Mouse (Mus musculus) liver, embryonic 15.5 days (tissue): ENCODE measurements around the gene Prkar1b. TPM values are rescaled to one million over a fixed set of nuclear protein-coding genes. Genes with fewer than 3 reads are reported as not detected.
A peak's percentile ranks its signal among the peaks of the same experiment; 100 is the strongest.

Source experiments
- ATAC-seq: fragments of 200-750 bp; cut with Nextera tagmentation; 2 replicates; pipeline ENCODE4 v1.8.0; 2017; ENCODE audit warnings: moderate number of reproducible peaks, mild to moderate bottlenecking, moderate library complexity; ENCODE audit not compliant: insufficient read depth
- H3K27ac ChIP-seq: fragments of 300-500 bp; sonication (generic); replicated peaks from 2 replicates; pipeline ENCODE4 v1.5.1; 2015; ENCODE audit warnings: mild to moderate bottlenecking, inconsistent platforms
- H3K27me3 ChIP-seq: fragments of 300-500 bp; sonication (generic); 2 replicates; pipeline ENCODE4 v1.6.1; 2015; ENCODE audit warnings: mild to moderate bottlenecking, inconsistent platforms
- H3K36me3 ChIP-seq: fragments of 300-500 bp; sonication (generic); replicated peaks from 2 replicates; pipeline ENCODE4 v1.6.1; 2015; ENCODE audit warnings: moderate library complexity, mild to moderate bottlenecking, inconsistent platforms
- H3K4me1 ChIP-seq: fragments of 300-500 bp; sonication (generic); replicated peaks from 2 replicates; pipeline ENCODE4 v1.6.1; 2015; ENCODE audit warnings: inconsistent platforms
- H3K4me2 ChIP-seq: fragments of 300-500 bp; sonication (generic); 2 replicates; pipeline ENCODE4 v1.6.1; 2015; ENCODE audit warnings: moderate library complexity, mild to moderate bottlenecking, inconsistent platforms
- H3K4me3 ChIP-seq: fragments of 300-500 bp; sonication (generic); replicated peaks from 2 replicates; pipeline ENCODE4 v1.5.1; 2015; ENCODE audit warnings: mild to moderate bottlenecking, inconsistent platforms
- H3K9ac ChIP-seq: fragments of 300-500 bp; sonication (generic); 2 replicates; pipeline ENCODE4 v1.6.1; 2015; ENCODE audit warnings: moderate library complexity, mild to moderate bottlenecking, inconsistent platforms
- H3K9me3 ChIP-seq: fragments of 300-500 bp; sonication (generic); replicated peaks from 2 replicates; pipeline ENCODE4 v1.6.1; 2016; ENCODE audit warnings: inconsistent platforms
- WGBS: fragments of 180-500 bp; shearing (Covaris S2); methylation state at CpG from one replicate; pipeline ENCODE4 v1.1.7; 2015; ENCODE audit warnings: mixed read lengths; ENCODE audit not compliant: insufficient replicate concordance; 5-methylcytosine and 5-hydroxymethylcytosine counted together
- polyA plus RNA-seq: library from polyadenylated mRNA; unstranded; fragments of >200 nt; fragmentation: Nextera tagmentation; extraction: Ambion mirVana; gene quantifications from 2 replicates; pipeline ENCODE4 v1.2.1, GENCODE M21; 2015

Prkar1b gene
- polyA plus RNA-seq, 1 experiment from 2014 or later: 1.0 TPM

GRCm38 (mm10) chr5:138996322-138997073 lies 153.3 kb downstream of the Prkar1b start:
- Histone ChIP-seq H3K27ac (no peak overlapping the region), H3K9ac (no peak overlapping the region), H3K4me3 (0 out of 2 replicates have a peak overlapping the region, but pooled peaks have one; percentile 57), H3K4me1 (peaks cover 44% of the 10 kb centered on the region), H3K9me3 (no peaks in the 10 kb centered on the region), H3K27me3 (peaks cover 95% of the 10 kb centered on the region), H3K4me2 (peak overlapping the region; percentile 74), H3K36me3 (no peaks in the 10 kb centered on the region)
- WGBS: 7% methylated on average over 24 of the region's 24 CpGs
- no peak for ATAC-seq

GRCm38 (mm10) chr5:138995721-138996311 lies 154.0 kb downstream of the Prkar1b start:
- H3K27me3 ChIP-seq: peaks cover 100% of the 10 kb centered on the region
- H3K4me2 ChIP-seq: peak overlapping the region; percentile 74
- WGBS: 1% methylated on average over 49 of the region's 52 CpGs
- H3K4me3 ChIP-seq: peak overlapping the region; percentile 57
- H3K36me3 ChIP-seq: no peaks in the 10 kb centered on the region
- no peaks in the 10 kb centered on the region for H3K9me3 ChIP-seq
- H3K4me1 ChIP-seq: peaks cover 44% of the 10 kb centered on the region
- no peak for ATAC-seq
- no peak overlapping the region; the same call in 1 of the 2 replicates for H3K9ac ChIP-seq
- H3K27ac ChIP-seq: no peak overlapping the region

DNA sequence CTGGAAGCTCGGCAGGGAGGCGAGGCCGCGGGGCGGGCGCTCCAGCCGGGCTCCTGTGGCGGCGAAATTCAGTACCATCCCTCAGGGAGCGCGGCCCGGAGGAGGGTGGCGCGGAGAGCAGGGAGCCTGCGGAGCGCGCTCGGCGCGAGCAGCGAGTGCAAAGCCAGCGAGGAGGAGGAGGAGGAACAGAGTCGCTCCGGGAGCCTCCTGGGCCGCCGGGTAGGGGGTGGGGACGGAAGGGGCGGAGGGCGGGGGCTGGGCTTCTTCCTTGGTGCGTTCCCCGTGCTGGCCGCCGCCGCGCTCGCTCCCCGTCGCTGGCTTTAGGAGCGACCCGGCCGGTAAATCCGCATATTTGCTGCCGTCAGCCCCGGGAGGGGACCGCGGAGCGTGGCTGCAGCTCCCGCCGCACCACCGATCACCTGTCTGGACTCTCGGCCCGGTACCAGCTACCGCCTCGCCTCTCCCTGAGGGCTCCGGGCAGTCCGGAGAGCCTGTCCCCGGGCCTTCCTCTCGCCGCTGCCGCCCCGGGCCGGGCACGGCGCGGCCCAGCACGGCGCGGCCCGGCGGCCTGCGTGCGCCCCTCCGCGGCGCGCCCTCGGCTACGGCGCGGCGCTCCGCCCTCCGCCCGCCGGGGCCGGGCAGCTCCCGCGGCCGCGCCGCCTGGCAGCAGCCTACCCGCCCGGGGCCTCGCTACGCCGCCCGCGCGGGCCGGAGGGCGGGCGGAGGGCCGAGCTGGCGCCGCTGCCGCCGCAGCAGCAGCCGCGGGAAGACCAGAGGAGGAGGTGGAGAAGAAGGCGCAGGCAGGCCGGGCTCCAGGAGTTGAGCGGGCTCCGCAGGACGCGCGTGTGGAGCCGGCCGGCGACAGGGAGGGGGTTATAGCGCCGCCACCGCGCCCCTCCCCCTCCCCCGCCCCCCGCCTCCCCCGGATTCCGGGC lies 154.7 kb downstream of the Prkar1b start:
- peaks cover 99% of the 10 kb centered on the region for H3K27me3 ChIP-seq
- H3K9ac ChIP-seq: no peak overlapping the region
- H3K27ac ChIP-seq: no peak overlapping the region
- peak overlapping the region; percentile 74 for H3K4me2 ChIP-seq
- ATAC-seq: peak; percentile 31; the same call in 1 of the 2 replicates
- under 1% methylated on average over 98 of the region's 127 CpGs for WGBS
- H3K9me3 ChIP-seq: no peaks in the 10 kb centered on the region
- peak overlapping the region; percentile 57 for H3K4me3 ChIP-seq
- peaks cover 44% of the 10 kb centered on the region for H3K4me1 ChIP-seq
- H3K36me3 ChIP-seq: no peaks in the 10 kb centered on the region

GRCm38 (mm10) chr5:138994108-138994785 lies 155.6 kb downstream of the Prkar1b start:
- 1% methylated on average over 48 of the region's 48 CpGs for WGBS
- peak overlapping the region; percentile 74 for H3K4me2 ChIP-seq
- ATAC-seq: no peak
- peaks cover 44% of the 10 kb centered on the region for H3K4me1 ChIP-seq
- no peaks in the 10 kb centered on the region for H3K9me3 ChIP-seq
- H3K36me3 ChIP-seq: no peaks in the 10 kb centered on the region
- H3K27me3 ChIP-seq: peaks cover 98% of the 10 kb centered on the region
- H3K9ac ChIP-seq: no peak overlapping the region
- H3K27ac ChIP-seq: no peak overlapping the region
- peak overlapping the region; percentile 57 for H3K4me3 ChIP-seq

GRCm38 (mm10) chr5:138993371-138994107 lies 156.3 kb downstream of the Prkar1b start:
- Histone ChIP-seq H3K27me3 (peaks cover 92% of the 10 kb centered on the region), H3K9ac (no peak overlapping the region), H3K4me2 (peak overlapping the region; percentile 74), H3K9me3 (no peaks in the 10 kb centered on the region), H3K36me3 (no peaks in the 10 kb centered on the region), H3K4me1 (peaks cover 44% of the 10 kb centered on the region), H3K27ac (no peak overlapping the region), H3K4me3 (peak overlapping the region; percentile 57)
- ATAC-seq: no peak
- WGBS: under 1% methylated on average over 40 of the region's 40 CpGs

- ATAC-seq: no peak
- Histone ChIP-seq H3K4me3 (peak overlapping the region; percentile 57), H3K4me1 (peaks cover 37% of the 10 kb centered on the region), H3K9me3 (no peaks in the 10 kb centered on the region), H3K9ac (no peak overlapping the region), H3K36me3 (no peaks in the 10 kb centered on the region), H3K4me2 (peak overlapping the region; percentile 74), H3K27ac (no peak overlapping the region), H3K27me3 (peaks cover 85% of the 10 kb centered on the region)
- 4% methylated on average over 59 of the region's 59 CpGs for WGBS
Measured at GRCm38 (mm10) chr5:138992611-138993370, 157.0 kb downstream of the Prkar1b start.

- H3K4me2 ChIP-seq: no peak overlapping the region
- no peak overlapping the region for H3K27ac ChIP-seq
- H3K4me3 ChIP-seq: no peak overlapping the region
- ATAC-seq: no peak
- WGBS: 39% methylated on average over 4 of the region's 4 CpGs
- H3K9me3 ChIP-seq: no peaks in the 10 kb centered on the region
- H3K4me1 ChIP-seq: peaks cover 28% of the 10 kb centered on the region
- no peak overlapping the region for H3K9ac ChIP-seq
- no peaks in the 10 kb centered on the region for H3K36me3 ChIP-seq
- H3K27me3 ChIP-seq: peaks cover 74% of the 10 kb centered on the region
Measured at GRCm38 (mm10) chr5:138991734-138992133, 158.1 kb downstream of the Prkar1b start.

DNA sequence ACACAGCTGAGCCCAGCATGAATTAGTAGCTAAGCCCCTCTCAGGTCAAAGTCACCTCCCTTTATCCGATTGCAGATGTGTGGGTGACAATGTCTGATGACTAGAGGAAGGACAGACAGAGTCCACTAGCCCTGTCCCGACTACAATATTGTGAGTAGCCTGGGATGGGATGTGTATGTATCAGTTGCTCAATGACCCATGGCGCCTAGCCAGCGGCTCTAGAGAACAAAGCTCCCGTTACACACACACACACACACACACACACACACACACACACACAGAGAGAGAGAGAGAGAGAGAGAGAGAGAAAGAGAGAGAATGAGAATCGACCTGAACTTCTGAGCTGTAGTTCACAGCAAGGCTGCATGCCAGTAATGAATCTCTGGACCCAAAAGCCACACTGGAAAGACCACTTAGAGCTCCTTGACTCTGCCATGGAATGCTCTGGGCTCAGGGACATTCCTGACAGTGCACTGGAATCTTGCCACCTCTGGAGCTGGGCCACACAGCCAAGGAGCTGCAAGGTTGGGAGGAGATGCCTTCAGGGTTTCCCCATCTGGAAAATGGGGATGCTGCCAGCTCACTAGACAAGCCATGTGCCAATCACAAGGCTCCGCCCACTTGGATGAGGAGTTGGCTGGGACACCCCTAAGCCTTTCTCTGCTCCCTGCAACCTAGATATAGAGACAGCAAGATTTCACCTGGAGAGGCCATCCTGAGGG lies 159.0 kb downstream of the Prkar1b start:
- Histone ChIP-seq H3K4me1 (peaks cover 22% of the 10 kb centered on the region), H3K9ac (no peak overlapping the region), H3K27me3 (peaks cover 65% of the 10 kb centered on the region), H3K27ac (no peak overlapping the region), H3K9me3 (no peaks in the 10 kb centered on the region), H3K36me3 (no peaks in the 10 kb centered on the region), H3K4me3 (no peak overlapping the region), H3K4me2 (no peak overlapping the region)
- 48% methylated on average over 7 of the region's 7 CpGs for WGBS
- no peak for ATAC-seq

DNA sequence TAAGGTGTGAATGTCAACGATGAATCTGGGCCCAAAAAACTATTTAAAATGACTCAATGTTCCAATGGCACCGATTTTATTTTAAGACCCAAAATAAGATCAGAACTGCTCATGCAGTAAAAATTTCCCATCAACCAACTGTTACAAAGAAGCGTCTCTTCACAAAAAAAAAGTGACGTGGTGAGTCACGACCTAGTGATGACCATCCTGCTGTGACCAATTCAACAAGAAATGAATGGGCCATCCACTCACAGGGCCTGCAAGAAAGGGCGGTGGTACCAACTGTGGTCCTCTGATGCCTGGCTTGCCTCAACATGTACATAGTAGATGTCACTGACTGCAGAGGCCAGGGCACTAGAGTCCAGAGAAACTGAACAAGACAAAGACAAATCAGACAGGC lies 160.2 kb downstream of the Prkar1b start:
- Histone ChIP-seq H3K9ac (no peak overlapping the region), H3K36me3 (no peaks in the 10 kb centered on the region), H3K4me2 (no peak overlapping the region), H3K4me3 (no peak overlapping the region), H3K27me3 (peaks cover 52% of the 10 kb centered on the region), H3K4me1 (peaks cover 18% of the 10 kb centered on the region), H3K27ac (no peak overlapping the region), H3K9me3 (no peaks in the 10 kb centered on the region)
- 59% methylated on average over 6 of the region's 6 CpGs for WGBS
- no peak for ATAC-seq
